Mouse (Mus musculus): ENCODE results near the gene Gm10100. TPM values are rescaled to one million over a fixed set of nuclear protein-coding genes. Genes with fewer than 3 reads are reported as not detected.
"Not testable (repeated sequence)": the region's sequence is repeated elsewhere in the genome, so short reads cannot be mapped to it uniquely, and the experiment has no call there.

Gm10100 gene
- polyA plus RNA-seq, 1 experiment from 2014 or later: not detected

DNA sequence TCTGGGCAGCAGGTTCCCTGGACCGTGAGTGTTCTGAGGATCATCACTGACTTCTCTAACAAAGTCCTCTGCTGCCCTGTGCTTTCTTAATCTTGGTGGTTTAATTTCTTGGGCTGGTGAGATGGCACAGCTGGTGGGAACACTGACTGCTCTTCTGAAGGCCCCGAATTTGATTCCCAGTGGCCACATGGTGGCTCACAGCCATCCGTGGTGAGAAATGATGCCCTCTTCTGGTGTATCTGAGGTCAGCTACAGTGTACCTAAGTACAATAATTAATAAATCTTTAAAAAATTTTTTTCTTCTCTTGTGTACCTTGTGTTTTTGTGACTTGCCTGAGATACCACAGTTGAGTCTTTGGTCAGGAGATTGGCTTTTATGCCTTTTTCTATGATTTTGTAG is 26.0 kb downstream of the Gm10100 start:
- 66% methylated on average over 3 of the region's 3 CpGs for WGBS
- ATAC-seq (replicated peaks; ENCODE audit: low FRiP score, low read depth); H3K4me1 ChIP-seq (replicated peaks; ENCODE audit: insufficient read depth, low read length); DNase-seq (ENCODE audit: low spot score); H3K27ac ChIP-seq; H3K36me3 ChIP-seq (ENCODE audit: insufficient read depth, low read length); H3K9ac ChIP-seq (ENCODE audit: low read depth, low read length); H3K27me3 ChIP-seq (ENCODE audit: insufficient read depth, low read length); H3K9me3 ChIP-seq (replicated peaks; ENCODE audit: low read length); H3K4me3 ChIP-seq (replicated peaks; ENCODE audit: low read depth, low read length); H3K4me2 ChIP-seq (ENCODE audit: low read length): not testable (repeated sequence)
- TF ChIP-seq CTCF (IDR thresholded peaks at IDR 0.05; ENCODE audit: low read depth): peak; percentile 9; the same call in 1 of the 2 replicates

DNA sequence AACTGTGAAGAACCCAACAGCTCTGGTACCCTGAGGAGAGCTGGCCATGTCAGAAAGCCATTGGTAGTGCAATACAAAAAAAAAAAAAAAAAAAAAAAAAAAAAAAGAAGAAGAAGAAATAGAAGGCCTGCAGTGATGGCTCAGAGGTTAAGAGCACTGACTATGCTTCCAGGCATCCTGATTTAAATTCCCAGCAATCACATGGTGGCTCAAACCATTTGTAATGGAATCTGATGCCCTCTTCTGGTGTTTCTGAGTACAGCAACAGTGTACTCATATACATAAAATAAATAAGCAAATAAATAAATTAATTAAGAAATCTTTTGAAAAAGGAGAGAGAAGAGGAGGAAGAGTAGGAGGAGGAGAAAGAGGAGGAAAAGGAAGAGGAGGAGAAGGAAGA is 27.2 kb downstream of the Gm10100 start:
- Histone ChIP-seq H3K27ac (no peak overlapping the region), H3K9ac (ENCODE audit: low read depth, low read length) (no peak overlapping the region), H3K4me3 (replicated peaks; ENCODE audit: low read depth, low read length) (no peak overlapping the region), H3K4me1 (replicated peaks; ENCODE audit: insufficient read depth, low read length) (no peaks in the 10 kb centered on the region), H3K9me3 (replicated peaks; ENCODE audit: low read length) (no peaks in the 10 kb centered on the region), H3K4me2 (ENCODE audit: low read length) (no peak overlapping the region), H3K36me3 (ENCODE audit: insufficient read depth, low read length) (no peaks in the 10 kb centered on the region), H3K27me3 (ENCODE audit: insufficient read depth, low read length) (no peaks in the 10 kb centered on the region)
- DNase-seq (ENCODE audit: low spot score): no peak
- ATAC-seq (replicated peaks; ENCODE audit: low FRiP score, low read depth): no peak
- TF ChIP-seq CTCF (IDR thresholded peaks at IDR 0.05; ENCODE audit: low read depth): 0 out of 2 replicates have a peak, but pooled peaks have one; percentile 9

DNA sequence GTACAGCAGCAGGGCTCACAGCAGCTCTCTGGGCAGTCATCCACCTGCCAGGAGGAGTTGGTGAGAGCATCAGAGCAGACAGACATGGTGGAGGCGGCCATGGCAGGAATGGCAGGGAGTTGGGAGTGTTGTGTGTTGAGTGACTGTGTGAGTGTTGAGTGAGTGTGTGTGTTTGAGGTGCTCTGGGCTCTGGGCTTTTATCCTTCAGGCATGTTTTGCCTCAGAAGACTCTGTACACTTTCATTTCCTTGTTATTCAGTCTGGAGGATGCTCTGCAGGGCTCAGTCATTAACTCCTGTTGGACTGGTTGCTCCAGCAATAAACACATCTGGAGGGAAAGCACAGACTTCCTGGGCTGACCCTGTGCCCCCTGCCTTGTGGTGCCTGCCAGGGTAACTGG is 33.3 kb downstream of the Gm10100 start, which contains the start of gene Gm3233:
TSS of gene Gm3233 (minus strand) at position 101 of the 400 bp plus-strand sequence.
- not testable (repeated sequence) for H3K27me3 ChIP-seq (ENCODE audit: insufficient read depth, low read length); H3K4me3 ChIP-seq (replicated peaks; ENCODE audit: low read depth, low read length); H3K9ac ChIP-seq (ENCODE audit: low read depth, low read length); DNase-seq (ENCODE audit: low spot score); H3K27ac ChIP-seq; ATAC-seq (replicated peaks; ENCODE audit: low FRiP score, low read depth); H3K36me3 ChIP-seq (ENCODE audit: insufficient read depth, low read length); H3K4me1 ChIP-seq (replicated peaks; ENCODE audit: insufficient read depth, low read length); H3K9me3 ChIP-seq (replicated peaks; ENCODE audit: low read length); H3K4me2 ChIP-seq (ENCODE audit: low read length)
- WGBS: no CpG with 5 or more reads among the region's 1 CpGs

DNA sequence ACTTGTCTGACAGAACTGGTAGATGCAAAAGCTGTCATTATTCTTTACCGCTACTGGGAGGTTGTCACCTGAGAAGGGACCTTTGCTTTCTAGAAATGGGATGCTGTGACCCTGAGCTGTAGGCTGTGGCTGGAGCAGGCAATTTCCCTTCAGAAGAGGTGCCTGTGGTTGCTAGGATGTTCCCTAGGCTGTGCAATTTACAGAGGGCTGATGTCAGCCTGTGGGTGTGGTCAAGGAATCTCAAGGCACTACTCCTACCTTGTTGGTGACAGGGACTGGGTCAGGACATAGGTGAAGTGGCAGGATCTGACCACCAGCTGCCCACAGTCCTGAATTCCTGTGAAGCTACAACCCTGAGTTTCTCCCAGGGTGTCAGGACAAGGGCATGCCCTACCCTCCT is 43.4 kb downstream of the Gm10100 start:
- no peaks in the 10 kb centered on the region for H3K9me3 ChIP-seq (replicated peaks; ENCODE audit: low read length)
- H3K27me3 ChIP-seq (ENCODE audit: insufficient read depth, low read length): no peaks in the 10 kb centered on the region
- ATAC-seq (replicated peaks; ENCODE audit: low FRiP score, low read depth) (no peak), DNase-seq (ENCODE audit: low spot score) (no peak)
- no peak overlapping the region for H3K9ac ChIP-seq (ENCODE audit: low read depth, low read length)
- no peaks in the 10 kb centered on the region for H3K36me3 ChIP-seq (ENCODE audit: insufficient read depth, low read length)
- no peak for TF ChIP-seq CTCF (IDR thresholded peaks at IDR 0.05; ENCODE audit: low read depth)
- no peak overlapping the region for H3K4me2 ChIP-seq (ENCODE audit: low read length)
- H3K4me3 ChIP-seq (replicated peaks; ENCODE audit: low read depth, low read length): no peak overlapping the region
- no peak overlapping the region for H3K27ac ChIP-seq
- WGBS: 55% methylated on average over 1 of the region's 1 CpGs
- H3K4me1 ChIP-seq (replicated peaks; ENCODE audit: insufficient read depth, low read length): no peaks in the 10 kb centered on the region

DNA sequence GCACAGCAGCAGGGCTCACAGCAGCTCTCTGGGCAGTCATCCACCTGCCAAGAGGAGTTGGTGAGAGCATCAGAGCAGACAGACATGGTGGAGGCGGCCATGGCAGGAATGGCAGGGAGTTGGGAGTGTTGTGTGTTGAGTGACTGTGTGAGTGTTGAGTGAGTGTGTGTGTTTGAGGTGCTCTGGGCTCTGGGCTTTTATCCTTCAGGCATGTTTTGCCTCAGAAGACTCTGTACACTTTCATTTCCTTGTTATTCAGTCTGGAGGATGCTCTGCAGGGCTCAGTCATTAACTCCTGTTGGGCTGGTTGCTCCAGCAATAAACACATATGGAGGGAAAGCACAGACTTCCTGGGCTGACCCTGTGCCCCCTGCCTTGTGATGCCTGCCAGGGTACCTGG is 44.9 kb downstream of the Gm10100 start, which contains the start of gene Gm3238:
TSS of gene Gm3238 (minus strand) at position 101 of the 400 bp plus-strand sequence.
- H3K36me3 ChIP-seq (ENCODE audit: insufficient read depth, low read length); H3K9me3 ChIP-seq (replicated peaks; ENCODE audit: low read length); ATAC-seq (replicated peaks; ENCODE audit: low FRiP score, low read depth); DNase-seq (ENCODE audit: low spot score); H3K4me3 ChIP-seq (replicated peaks; ENCODE audit: low read depth, low read length); H3K27ac ChIP-seq; H3K4me2 ChIP-seq (ENCODE audit: low read length); H3K9ac ChIP-seq (ENCODE audit: low read depth, low read length); H3K4me1 ChIP-seq (replicated peaks; ENCODE audit: insufficient read depth, low read length); H3K27me3 ChIP-seq (ENCODE audit: insufficient read depth, low read length): not testable (repeated sequence)
- 60% methylated on average over 1 of the region's 1 CpGs for WGBS

DNA sequence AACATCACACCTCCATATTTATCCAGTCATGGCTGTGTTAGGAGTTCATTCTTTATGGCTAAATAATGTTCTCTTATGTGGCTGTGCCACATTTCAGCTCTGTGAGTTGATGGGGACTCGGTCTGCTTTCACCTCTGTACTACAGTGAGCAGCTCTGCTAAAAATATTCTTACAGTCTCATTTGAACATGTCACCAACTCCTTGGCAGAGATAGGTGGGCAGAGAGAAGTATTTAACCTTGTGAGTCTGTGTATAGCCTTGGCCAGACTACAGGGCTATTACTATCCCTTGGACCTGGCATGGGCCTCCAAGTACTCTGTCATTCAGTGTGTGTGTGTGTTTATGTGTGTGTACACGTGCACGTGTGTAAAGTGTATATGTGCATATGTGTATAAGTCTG is 45.9 kb downstream of the Gm10100 start:
- not testable (repeated sequence) for H3K4me1 ChIP-seq (replicated peaks; ENCODE audit: insufficient read depth, low read length); H3K36me3 ChIP-seq (ENCODE audit: insufficient read depth, low read length); H3K9me3 ChIP-seq (replicated peaks; ENCODE audit: low read length); H3K4me3 ChIP-seq (replicated peaks; ENCODE audit: low read depth, low read length); H3K27ac ChIP-seq; DNase-seq (ENCODE audit: low spot score); H3K9ac ChIP-seq (ENCODE audit: low read depth, low read length); ATAC-seq (replicated peaks; ENCODE audit: low FRiP score, low read depth); H3K27me3 ChIP-seq (ENCODE audit: insufficient read depth, low read length); H3K4me2 ChIP-seq (ENCODE audit: low read length)
- WGBS: 90% methylated on average over 2 of the region's 3 CpGs

Other genes starting within 250 kb of the Gm10100 start
- gene Fam207a, start 210.7 kb upstream of the Gm10100 start, polyA plus RNA-seq (2015; fragmentation: Nextera tagmentation; extraction: Ambion mirVana): 32.7 and 34.1 TPM in 2 replicates
- gene Itgb2, start 196.2 kb upstream of the Gm10100 start, polyA plus RNA-seq (2015; fragmentation: Nextera tagmentation; extraction: Ambion mirVana): 1.4 and 1.6 TPM in 2 replicates
- 210 and 216 TPM in 2 replicates for gene Pttg1ip, start 144.8 kb upstream of the Gm10100 start, polyA plus RNA-seq (2015; fragmentation: Nextera tagmentation; extraction: Ambion mirVana)
- gene Sumo3, start 120.4 kb upstream of the Gm10100 start, polyA plus RNA-seq (2015; fragmentation: Nextera tagmentation; extraction: Ambion mirVana): 313 and 335 TPM in 2 replicates
- 13.1 and 15.2 TPM in 2 replicates for gene Gm49325, start 120.3 kb upstream of the Gm10100 start, polyA plus RNA-seq (2015; fragmentation: Nextera tagmentation; extraction: Ambion mirVana)
- 51.4 and 53.5 TPM in 2 replicates for gene Ube2g2, start 104.2 kb upstream of the Gm10100 start, polyA plus RNA-seq (2015; fragmentation: Nextera tagmentation; extraction: Ambion mirVana)
- gene Tspear, start 39.9 kb upstream of the Gm10100 start, polyA plus RNA-seq (2015; fragmentation: Nextera tagmentation; extraction: Ambion mirVana): 0.41 and 0.43 TPM in 2 replicates
- not detected in 2 replicates for gene Gm19402, start 35.7 kb upstream of the Gm10100 start, polyA plus RNA-seq (2015; fragmentation: Nextera tagmentation; extraction: Ambion mirVana)
- gene Gm9508, start 29.3 kb upstream of the Gm10100 start, polyA plus RNA-seq (2015; fragmentation: Nextera tagmentation; extraction: Ambion mirVana): not detected in 2 replicates
- gene Gm10272, start 19.9 kb upstream of the Gm10100 start, polyA plus RNA-seq (2015; fragmentation: Nextera tagmentation; extraction: Ambion mirVana): not detected in 2 replicates
- gene Gm10024, start 15.0 kb upstream of the Gm10100 start, polyA plus RNA-seq (2015; fragmentation: Nextera tagmentation; extraction: Ambion mirVana): not detected in 2 replicates
- not detected in 2 replicates for gene Gm10142, start 10.7 kb upstream of the Gm10100 start, polyA plus RNA-seq (2015; fragmentation: Nextera tagmentation; extraction: Ambion mirVana)
- gene Krtap12-1, start 5.9 kb upstream of the Gm10100 start, polyA plus RNA-seq (2015; fragmentation: Nextera tagmentation; extraction: Ambion mirVana): not detected in 2 replicates
- gene Gm18596, start 16.2 kb downstream of the Gm10100 start, polyA plus RNA-seq (2015; fragmentation: Nextera tagmentation; extraction: Ambion mirVana): not detected in 2 replicates
- not detected in 2 replicates for gene Gm9736, start 24.9 kb downstream of the Gm10100 start, polyA plus RNA-seq (2015; fragmentation: Nextera tagmentation; extraction: Ambion mirVana)
- gene Gm3233, start 33.2 kb downstream of the Gm10100 start, polyA plus RNA-seq (2015; fragmentation: Nextera tagmentation; extraction: Ambion mirVana): not detected in 2 replicates
- gene Gm3238, start 44.8 kb downstream of the Gm10100 start, polyA plus RNA-seq (2015; fragmentation: Nextera tagmentation; extraction: Ambion mirVana): not detected in 2 replicates
- not detected in 2 replicates for gene Gm7138, start 50.5 kb downstream of the Gm10100 start, polyA plus RNA-seq (2015; fragmentation: Nextera tagmentation; extraction: Ambion mirVana)
- gene Gm3250, start 56.1 kb downstream of the Gm10100 start, polyA plus RNA-seq (2015; fragmentation: Nextera tagmentation; extraction: Ambion mirVana): not detected in 2 replicates
- not detected in 2 replicates for gene Gm7137, start 61.7 kb downstream of the Gm10100 start, polyA plus RNA-seq (2015; fragmentation: Nextera tagmentation; extraction: Ambion mirVana)
- not detected in 2 replicates for gene Gm9639, start 68.6 kb downstream of the Gm10100 start, polyA plus RNA-seq (2015; fragmentation: Nextera tagmentation; extraction: Ambion mirVana)
- gene Gm19668, start 72.6 kb downstream of the Gm10100 start, polyA plus RNA-seq (2015; fragmentation: Nextera tagmentation; extraction: Ambion mirVana): not detected in 2 replicates
- gene Gm9507, start 85.4 kb downstream of the Gm10100 start, polyA plus RNA-seq (2015; fragmentation: Nextera tagmentation; extraction: Ambion mirVana): not detected in 2 replicates
- gene Gm2696, start 88.2 kb downstream of the Gm10100 start, polyA plus RNA-seq (2015; fragmentation: Nextera tagmentation; extraction: Ambion mirVana): not detected in 2 replicates
- not detected in 2 replicates for gene Krtap10-4, start 100.6 kb downstream of the Gm10100 start, polyA plus RNA-seq (2015; fragmentation: Nextera tagmentation; extraction: Ambion mirVana)
- not detected in 2 replicates for gene Krtap10-10, start 109.5 kb downstream of the Gm10100 start, polyA plus RNA-seq (2015; fragmentation: Nextera tagmentation; extraction: Ambion mirVana)
- gene Gm36176, start 120.3 kb downstream of the Gm10100 start, polyA plus RNA-seq (2015; fragmentation: Nextera tagmentation; extraction: Ambion mirVana): not detected in 2 replicates
- gene Gm10318, start 126.4 kb downstream of the Gm10100 start, polyA plus RNA-seq (2015; fragmentation: Nextera tagmentation; extraction: Ambion mirVana): not detected in 2 replicates
- not detected in 2 replicates for gene Gm3285, start 135.5 kb downstream of the Gm10100 start, polyA plus RNA-seq (2015; fragmentation: Nextera tagmentation; extraction: Ambion mirVana)
- 2.9 and 3.0 TPM in 2 replicates for gene Lrrc3, start 176.1 kb downstream of the Gm10100 start, polyA plus RNA-seq (2015; fragmentation: Nextera tagmentation; extraction: Ambion mirVana)
- gene Trpm2, start 244.1 kb downstream of the Gm10100 start, polyA plus RNA-seq (2015; fragmentation: Nextera tagmentation; extraction: Ambion mirVana): 0.20 and 0.40 TPM in 2 replicates